Mouse (Mus musculus): ENCODE data around the gene 1700037C18Rik.
"Not testable (repeated sequence)": the region's sequence is repeated elsewhere in the genome, so short reads cannot be mapped to it uniquely, and the experiment has no call there.

DNA sequence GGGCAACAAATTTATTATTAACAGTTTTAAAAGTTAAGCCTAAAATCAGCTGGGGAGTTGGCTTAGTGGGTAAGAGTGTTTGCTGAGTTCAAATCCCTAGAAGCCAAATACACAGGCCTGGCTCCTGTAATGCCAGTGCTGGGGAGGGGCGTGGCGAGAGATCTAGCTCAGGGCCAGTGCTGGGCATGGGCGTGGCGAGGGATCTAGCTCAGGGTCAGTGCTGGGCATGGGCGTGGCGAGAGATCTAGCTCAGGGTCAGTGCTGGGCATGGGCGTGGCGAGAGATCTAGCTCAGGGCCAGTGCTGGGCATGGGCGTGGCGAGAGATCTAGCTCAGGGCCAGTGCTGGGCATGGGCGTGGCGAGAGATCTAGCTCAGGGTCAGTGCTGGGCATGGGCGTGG lies 57.2 kb downstream of the 1700037C18Rik start:
- not testable (repeated sequence) for TF ChIP-seq CTCF (conservative IDR thresholded peaks at IDR 0.05; ENCODE audit: low read length); NANOG (IDR thresholded peaks at IDR 0.05; ENCODE audit: borderline replicate concordance, low read length); POU5F1 (IDR thresholded peaks at IDR 0.05; ENCODE audit: borderline replicate concordance, low read length)
